Mouse (Mus musculus): ENCODE data around the gene Gm13279.
"Not testable (repeated sequence)": the region's sequence is repeated elsewhere in the genome, so short reads cannot be mapped to it uniquely, and the experiment has no call there.

The Gm13279 gene

GRCm38 (mm10) chr4:88797097-88797496, at the start of gene Gm13279:
TSS of gene Gm13279 (plus strand) at chr4:88797397.
- DNase-seq (ENCODE audit: low read depth, low spot score) = not testable (repeated sequence)

- DNase-seq (ENCODE audit: low read depth, low spot score) = no peak
Measured at GRCm38 (mm10) chr4:88749926-88750325, 47.3 kb upstream of the Gm13279 start.

DNA sequence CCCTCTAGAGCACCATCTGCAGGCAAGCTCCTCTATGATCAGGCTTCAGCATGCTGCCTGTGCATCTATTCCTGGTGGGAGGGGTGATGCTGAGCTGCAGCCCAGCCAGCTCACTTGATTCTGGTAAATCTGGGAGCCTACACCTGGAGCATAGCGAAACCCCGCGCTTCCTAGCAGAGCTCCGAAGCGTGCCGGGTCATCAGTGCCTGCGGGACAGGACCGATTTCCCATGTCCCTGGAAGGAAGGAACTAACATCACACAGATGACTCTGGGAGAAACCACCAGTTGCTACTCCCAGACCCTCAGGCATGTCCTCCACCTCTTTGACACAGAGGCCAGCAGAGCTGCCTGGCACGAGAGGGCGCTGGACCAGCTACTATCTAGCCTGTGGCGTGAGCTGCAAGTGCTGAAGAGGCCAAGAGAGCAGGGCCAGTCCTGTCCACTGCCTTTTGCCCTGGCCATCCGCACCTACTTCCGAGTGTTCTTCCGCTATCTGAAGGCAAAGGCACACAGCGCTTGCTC, 42.3 kb upstream of the Gm13279 start, which contains the start of gene Gm13271:
TSS of gene Gm13271 (plus strand) at position 51 of the 523 bp plus-strand sequence.
- not testable (repeated sequence) for DNase-seq (ENCODE audit: low read depth, low spot score)

- not testable (repeated sequence) for DNase-seq (ENCODE audit: low read depth, low spot score)
Measured at GRCm38 (mm10) chr4:88756581-88757513, 40.4 kb upstream of the Gm13279 start.

GRCm38 (mm10) chr4:88757628-88758031, 39.6 kb upstream of the Gm13279 start:
- DNase-seq (ENCODE audit: low read depth, low spot score) = peak; percentile 60

DNA sequence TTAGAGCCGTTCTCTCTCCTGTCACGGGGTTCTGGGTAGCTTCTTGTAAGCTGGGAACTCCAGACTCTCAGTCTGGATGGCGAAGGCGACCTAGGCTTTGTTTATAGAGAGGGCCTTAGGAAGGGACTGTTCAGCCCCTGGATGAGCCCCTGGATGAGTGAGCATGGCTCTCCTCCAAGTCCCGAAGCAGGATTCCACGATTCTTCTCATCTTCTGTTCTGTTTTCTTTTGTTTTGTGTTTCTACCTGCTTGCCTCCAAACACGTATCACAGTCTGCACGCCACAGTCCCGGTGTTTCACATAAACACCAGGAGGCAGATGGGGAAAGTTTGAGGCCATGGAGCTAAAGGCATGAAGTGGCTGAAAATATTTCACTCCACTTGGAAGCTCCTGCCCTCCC, 38.4 kb upstream of the Gm13279 start:
- DNase-seq (ENCODE audit: low read depth, low spot score) = not testable (repeated sequence)

DNA sequence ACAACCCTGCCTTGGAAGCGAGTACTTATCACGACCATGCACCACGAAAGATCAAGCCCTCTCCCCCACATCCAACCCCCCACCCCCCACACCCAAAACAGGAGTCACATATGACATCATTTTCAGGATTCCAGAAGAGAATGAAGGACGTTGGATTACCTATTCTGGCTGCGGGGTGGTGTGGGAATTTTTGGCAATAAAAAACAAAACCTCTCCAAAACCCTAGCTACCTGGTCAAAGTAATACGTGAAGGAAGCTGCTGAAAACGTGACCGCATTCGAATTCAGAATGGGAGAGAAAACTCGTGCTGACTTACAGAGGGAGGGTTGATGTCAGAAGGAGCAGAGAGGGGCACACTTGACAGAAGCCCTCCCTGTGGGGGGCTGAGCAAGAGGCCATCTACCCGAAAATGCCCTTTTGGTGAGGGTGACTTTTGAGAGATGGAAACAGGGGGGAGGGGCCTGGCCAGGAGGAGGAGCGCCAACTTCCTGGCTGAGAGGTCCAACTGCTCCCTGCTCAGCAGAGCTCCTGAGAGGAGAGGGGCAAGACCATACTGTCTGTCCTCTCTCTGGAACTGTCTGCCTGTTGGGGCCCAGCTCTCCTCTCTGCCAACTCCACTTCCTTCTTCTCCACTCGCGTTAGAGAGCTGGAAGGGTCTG, 37.5 kb upstream of the Gm13279 start, which contains the start of gene Gm13283:
TSS of gene Gm13283 (plus strand) at position 510 of the 659 bp plus-strand sequence.
- not testable (repeated sequence) for DNase-seq (ENCODE audit: low read depth, low spot score)

DNA sequence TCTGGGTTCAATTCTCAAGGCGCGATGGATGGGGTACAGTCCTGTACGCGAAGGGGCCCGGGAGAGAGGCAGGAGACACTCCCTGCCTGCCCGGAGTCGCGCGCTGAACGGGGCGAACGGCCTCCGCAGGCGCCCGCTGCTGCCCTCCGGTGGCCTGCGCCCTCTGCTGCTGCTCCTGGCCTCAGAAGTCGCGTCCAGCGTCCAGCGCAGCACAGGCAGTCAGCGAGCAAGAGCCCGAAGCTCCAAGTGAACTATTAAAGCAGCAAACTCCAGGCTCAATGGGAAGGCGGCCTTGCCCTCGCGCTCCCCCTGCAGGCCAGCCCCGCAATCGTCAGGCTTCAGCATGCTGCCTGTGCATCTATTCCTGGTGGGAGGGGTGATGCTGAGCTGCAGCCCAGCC, 36.8 kb upstream of the Gm13279 start:
- DNase-seq (ENCODE audit: low read depth, low spot score) = not testable (repeated sequence)

DNA sequence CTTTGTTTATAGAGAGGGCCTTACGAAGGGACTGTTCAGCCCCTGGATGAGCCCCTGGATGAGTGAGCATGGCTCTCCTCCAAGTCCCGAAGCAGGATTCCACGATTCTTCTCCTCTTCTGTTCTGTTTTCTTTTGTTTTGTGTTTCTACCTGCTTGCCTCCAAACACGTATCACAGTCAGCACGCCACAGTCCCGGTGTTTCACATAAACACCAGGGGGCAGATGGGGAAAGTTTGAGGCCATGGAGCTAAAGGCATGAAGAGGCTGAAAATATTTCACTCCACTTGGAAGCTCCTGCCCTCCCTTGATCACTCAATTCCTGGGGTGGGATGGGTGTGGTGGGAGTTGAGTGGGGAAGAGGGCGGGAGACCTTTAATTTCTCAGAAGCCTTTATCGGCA, 35.4 kb upstream of the Gm13279 start:
- not testable (repeated sequence) for DNase-seq (ENCODE audit: low read depth, low spot score)

DNA sequence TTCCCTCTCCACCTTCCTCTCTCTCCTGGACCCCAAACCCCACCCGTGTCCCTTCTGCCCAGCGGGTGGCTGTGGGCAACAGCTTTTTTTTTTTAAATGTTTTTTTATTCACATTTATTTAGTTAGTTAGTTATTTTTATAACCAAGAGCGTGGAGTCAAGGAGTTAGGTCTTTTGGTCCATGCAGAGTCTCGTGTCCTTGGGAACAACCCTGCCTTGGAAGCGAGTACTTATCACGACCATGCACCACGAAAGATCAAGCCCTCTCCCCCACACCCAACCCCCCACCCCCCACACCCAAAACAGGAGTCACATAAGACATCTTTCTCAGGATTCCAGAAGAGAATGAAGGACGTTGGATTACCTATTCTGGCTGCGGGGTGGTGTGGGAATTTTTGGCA, 34.9 kb upstream of the Gm13279 start:
- DNase-seq (ENCODE audit: low read depth, low spot score) = not testable (repeated sequence)

DNA sequence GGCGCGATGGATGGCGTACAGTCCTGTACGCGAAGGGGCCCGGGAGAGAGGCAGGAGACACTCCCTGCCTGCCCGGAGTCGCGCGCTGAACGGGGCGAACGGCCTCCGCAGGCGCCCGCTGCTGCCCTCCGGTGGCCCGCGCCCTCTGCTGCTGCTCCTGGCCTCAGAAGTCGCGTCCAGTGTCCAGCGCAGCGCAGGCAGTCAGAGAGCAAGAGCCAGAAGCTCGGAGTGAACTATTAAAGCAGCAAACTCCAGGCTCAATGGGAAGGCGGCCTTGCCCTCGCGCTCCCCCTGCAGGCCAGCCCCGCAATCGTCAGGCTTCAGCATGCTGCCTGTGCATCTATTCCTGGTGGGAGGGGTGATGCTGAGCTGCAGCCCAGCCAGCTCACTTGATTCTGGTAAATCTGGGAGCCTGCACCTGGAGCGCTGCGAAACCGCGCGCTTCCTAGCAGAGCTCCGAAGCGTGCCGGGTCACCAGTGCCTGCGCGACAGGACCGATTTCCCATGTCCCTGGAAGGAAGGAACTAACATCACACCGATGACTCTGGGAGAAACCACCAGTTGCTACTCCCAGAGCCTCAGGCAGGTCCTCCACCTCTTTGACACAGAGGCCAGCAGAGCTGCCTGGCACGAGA, 33.7 kb upstream of the Gm13279 start:
- not testable (repeated sequence) for DNase-seq (ENCODE audit: low read depth, low spot score)

GRCm38 (mm10) chr4:88773534-88773933, 23.7 kb upstream of the Gm13279 start, which contains the start of gene Gm13290:
TSS of gene Gm13290 (plus strand) at chr4:88773834.
- not testable (repeated sequence) for DNase-seq (ENCODE audit: low read depth, low spot score)

DNA sequence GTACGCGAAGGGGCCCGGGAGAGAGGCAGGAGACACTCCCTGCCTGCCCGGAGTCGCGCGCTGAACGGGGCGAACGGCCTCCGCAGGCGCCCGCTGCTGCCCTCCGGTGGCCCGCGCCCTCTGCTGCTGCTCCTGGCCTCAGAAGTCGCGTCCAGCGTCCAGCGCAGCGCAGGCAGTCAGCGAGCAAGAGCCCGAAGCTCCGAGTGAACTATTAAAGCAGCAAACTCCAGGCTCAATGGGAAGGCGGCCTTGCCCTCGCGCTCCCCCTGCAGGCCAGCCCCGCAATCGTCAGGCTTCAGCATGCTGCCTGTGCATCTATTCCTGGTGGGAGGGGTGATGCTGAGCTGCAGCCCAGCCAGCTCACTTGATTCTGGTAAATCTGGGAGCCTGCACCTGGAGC, 20.6 kb upstream of the Gm13279 start, which contains the start of gene Gm13289:
TSS of gene Gm13289 (plus strand) at position 301 of the 400 bp plus-strand sequence.
- not testable (repeated sequence) for DNase-seq (ENCODE audit: low read depth, low spot score)

DNA sequence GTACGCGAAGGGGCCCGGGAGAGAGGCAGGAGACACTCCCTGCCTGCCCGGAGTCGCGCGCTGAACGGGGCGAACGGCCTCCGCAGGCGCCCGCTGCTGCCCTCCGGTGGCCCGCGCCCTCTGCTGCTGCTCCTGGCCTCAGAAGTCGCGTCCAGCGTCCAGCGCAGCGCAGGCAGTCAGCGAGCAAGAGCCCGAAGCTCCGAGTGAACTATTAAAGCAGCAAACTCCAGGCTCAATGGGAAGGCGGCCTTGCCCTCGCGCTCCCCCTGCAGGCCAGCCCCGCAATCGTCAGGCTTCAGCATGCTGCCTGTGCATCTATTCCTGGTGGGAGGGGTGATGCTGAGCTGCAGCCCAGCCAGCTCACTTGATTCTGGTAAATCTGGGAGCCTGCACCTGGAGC, 17.6 kb upstream of the Gm13279 start, which contains the start of gene Gm13272:
TSS of gene Gm13272 (plus strand) at position 301 of the 400 bp plus-strand sequence.
- not testable (repeated sequence) for DNase-seq (ENCODE audit: low read depth, low spot score)

DNA sequence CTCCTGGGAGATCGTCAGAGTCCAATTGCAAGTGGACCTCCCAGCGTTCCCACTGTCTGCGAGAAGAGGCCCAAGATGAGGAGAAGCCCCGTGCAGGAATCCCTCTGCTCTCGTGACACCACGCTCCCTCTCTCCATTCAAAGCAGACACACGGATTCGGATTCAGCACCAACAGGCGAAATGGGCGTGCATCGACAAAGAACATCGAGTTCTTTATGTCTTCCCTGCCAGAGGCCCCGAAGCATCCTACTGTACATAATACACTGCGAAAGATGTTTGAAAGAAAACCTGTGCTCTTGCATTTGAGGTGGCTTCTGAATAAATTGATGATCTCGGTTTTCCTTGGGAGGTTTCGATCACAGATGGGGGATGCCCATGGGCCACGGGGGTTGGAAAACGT, 16.9 kb upstream of the Gm13279 start:
- not testable (repeated sequence) for DNase-seq (ENCODE audit: low read depth, low spot score)

- not testable (repeated sequence) for DNase-seq (ENCODE audit: low read depth, low spot score)
Measured at GRCm38 (mm10) chr4:88781831-88782230, 15.4 kb upstream of the Gm13279 start, which contains the start of gene Ifnz. TSS of gene Ifnz (plus strand) at chr4:88782131.

- DNase-seq (ENCODE audit: low read depth, low spot score) = not testable (repeated sequence)
Measured at GRCm38 (mm10) chr4:88782335-88782734, 14.9 kb upstream of the Gm13279 start.

- not testable (repeated sequence) for DNase-seq (ENCODE audit: low read depth, low spot score)
Measured at GRCm38 (mm10) chr4:88785409-88785808, 11.8 kb upstream of the Gm13279 start, which contains the start of gene Gm13276. TSS of gene Gm13276 (plus strand) at chr4:88785709.

- not testable (repeated sequence) for DNase-seq (ENCODE audit: low read depth, low spot score)
Measured at GRCm38 (mm10) chr4:88788402-88788801, 8.8 kb upstream of the Gm13279 start, which contains the start of gene Gm13277. TSS of gene Gm13277 (plus strand) at chr4:88788632.

- DNase-seq (ENCODE audit: low read depth, low spot score) = not testable (repeated sequence)
Measured at GRCm38 (mm10) chr4:88791250-88791649, 5.9 kb upstream of the Gm13279 start, which contains the start of gene Gm13278. TSS of gene Gm13278 (plus strand) at chr4:88791550.

Measured in WW6 (cell line).